Comparison of ENCODE assay signal across 7 mouse cellular contexts in genomic region chr19:61084149-61084940, GRCm38 (mm10). TPM values are rescaled to one million over a fixed set of nuclear protein-coding genes. Genes with fewer than 3 reads are reported as not detected.
DNase-seq lines count a peak whose midpoint lies in the region; ATAC-seq lines count a peak whose summit lies in the region.

No protein-coding gene starts in this region.

- H3K27me3 ChIP-seq in intestine, embryonic 16.5 days (replicated peaks; ENCODE audit: control insufficient read depth, insufficient read depth, low read length) = no peaks in the 10 kb centered on the region
- no peaks in the 10 kb centered on the region for H3K27me3 ChIP-seq in midbrain, embryonic 11.5 days (ENCODE audit: control insufficient read depth, insufficient read depth, low read length)

- H3K36me3 ChIP-seq in intestine, embryonic 16.5 days (ENCODE audit: control insufficient read depth, insufficient read depth, low read length) = no peaks in the 10 kb centered on the region
- H3K36me3 ChIP-seq in midbrain, embryonic 11.5 days (ENCODE audit: control insufficient read depth, insufficient read depth, low read length) = no peaks in the 10 kb centered on the region

- no peaks in the 10 kb centered on the region for H3K4me1 ChIP-seq in intestine, embryonic 16.5 days (ENCODE audit: control insufficient read depth, insufficient read depth, low read length)
- no peaks in the 10 kb centered on the region for H3K4me1 ChIP-seq in midbrain, embryonic 11.5 days (ENCODE audit: control insufficient read depth, insufficient read depth, low read length)

- peak; percentile 89 for ATAC-seq in common myeloid progenitor, adult 5-6 weeks (replicated peaks; ENCODE audit: low read depth, poor library complexity, severe bottlenecking)
- ATAC-seq in intestine, embryonic 16.5 days = peak; percentile 48; the same call in 1 of the 2 replicates
- peak; percentile 62; the same call in 1 of the 2 replicates for ATAC-seq in midbrain, embryonic 11.5 days (ENCODE audit: low FRiP score)

- H3K4me3 ChIP-seq in intestine, embryonic 16.5 days (ENCODE audit: low read length) = no peak overlapping the region
- H3K4me3 ChIP-seq in midbrain, embryonic 11.5 days (ENCODE audit: low read depth, low read length) = no peak overlapping the region

- intact Hi-C loops in gastrocnemius, postnatal 14 days (cut with DNase I; ENCODE audit: low total_unique reads) = no loop called here
- intact Hi-C loops in left cerebral cortex, postnatal 25 days (cut with DNase I) = loop anchor here (1.0 kb wide), 1 partner anchor 195 kb away; the partner anchor contains the start of gene Grk5

- H3K27ac ChIP-seq in intestine, embryonic 16.5 days (ENCODE audit: low read length) = no peak overlapping the region
- H3K27ac ChIP-seq in midbrain, embryonic 11.5 days (ENCODE audit: low read depth, low read length) = no peak overlapping the region

- no peak overlapping the region for H3K4me2 ChIP-seq in intestine, embryonic 16.5 days (ENCODE audit: low read depth, low read length)
- H3K4me2 ChIP-seq in midbrain, embryonic 11.5 days = no peak overlapping the region

- no peaks in the 10 kb centered on the region for H3K9me3 ChIP-seq in intestine, embryonic 16.5 days (ENCODE audit: control insufficient read depth, low read length)
- H3K9me3 ChIP-seq in midbrain, embryonic 11.5 days (ENCODE audit: control insufficient read depth, low read length) = no peaks in the 10 kb centered on the region

- DNase-seq in adipocyte (ENCODE audit: low spot score) = peak; percentile 93
- peak; percentile 79 for DNase-seq in gastrocnemius, postnatal 14 days
- DNase-seq in left cerebral cortex, postnatal 25 days (ENCODE audit: low spot score in 2 of 2) = peak; percentile 91 to 96
- peak; percentile 97 for DNase-seq in midbrain, embryonic 11.5 days (ENCODE audit: low spot score, missing footprints)
- peak; percentile 82 for DNase-seq in skeletal muscle tissue, adult 2 months (ENCODE audit: low read depth, low spot score)

- H3K9ac ChIP-seq in intestine, embryonic 16.5 days (ENCODE audit: low read depth, low read length) = no peak overlapping the region
- H3K9ac ChIP-seq in midbrain, embryonic 11.5 days (ENCODE audit: low read length) = no peak overlapping the region

- WGBS in intestine, embryonic 16.5 days = 49% methylated on average over 4 of the region's 4 CpGs
- 57% methylated on average over 4 of the region's 4 CpGs for WGBS in midbrain, embryonic 11.5 days

RNA-seq across cellular contexts. Expression of gene Zfp950, which starts 56.3 kb away (rescaled TPM):
- total RNA-seq in common myeloid progenitor, adult 5-6 weeks (2017) = 50.6 and 51.9 TPM in 2 replicates
- 1 to 10 TPM; 6.8 to 9.6 TPM for total RNA-seq in gastrocnemius, postnatal 14 days (2021)
- 31.1 and 34.2 TPM in 2 replicates for polyA plus RNA-seq in intestine, embryonic 16.5 days (2015; fragmentation: Nextera tagmentation; extraction: Ambion mirVana)
- total RNA-seq in left cerebral cortex, postnatal 25 days (2021) = 10 to 100 TPM; 48.7 to 49.1 TPM
- polyA plus RNA-seq in midbrain, embryonic 11.5 days (2014; fragmentation: Nextera tagmentation; extraction: Ambion mirVana) = 24.7 and 30.7 TPM in 2 replicates
